Mouse (Mus musculus): Measurements from ENCODE around the gene Cyp2d10.

Gene Cyp2d10

DNA sequence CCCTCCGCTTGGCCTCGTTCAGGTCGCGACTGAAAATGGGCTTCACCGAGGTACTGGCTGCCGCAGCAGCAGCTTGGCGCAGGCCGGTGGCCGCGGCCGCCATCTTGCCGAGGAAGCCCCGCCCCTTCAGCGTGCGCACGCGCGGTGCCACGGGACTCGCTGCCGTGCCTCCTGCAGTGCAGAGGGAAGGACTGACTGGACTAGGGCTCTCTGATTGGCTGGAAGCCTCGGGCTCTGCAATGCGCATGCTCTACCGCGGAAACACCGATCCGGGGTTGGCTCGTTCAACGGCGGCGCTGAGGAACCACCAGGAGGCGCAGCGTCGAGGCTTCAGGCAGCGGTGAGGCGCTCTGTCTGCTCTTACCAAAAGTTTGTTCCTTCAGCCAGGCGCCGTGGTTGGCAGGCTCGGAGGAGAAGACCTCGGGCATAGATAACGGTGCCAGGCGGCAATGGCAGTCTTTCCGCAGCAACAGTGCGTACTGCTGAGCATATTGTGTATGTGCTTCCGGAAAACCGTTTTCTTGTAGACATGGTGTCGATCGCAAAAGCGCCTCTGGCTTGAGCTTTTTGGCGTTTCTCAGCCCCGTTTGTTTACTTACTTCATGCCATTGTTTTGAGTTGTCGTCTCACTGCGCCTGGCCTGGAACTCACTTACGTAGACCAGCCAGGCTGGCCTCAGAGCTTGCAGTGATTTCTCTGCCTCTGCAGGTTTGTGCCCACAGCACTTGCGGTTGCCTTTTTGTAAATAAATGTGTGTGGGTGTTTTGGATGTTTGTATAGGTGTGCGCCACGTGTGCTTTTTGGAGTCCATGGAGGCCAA, 52.7 kb downstream of the Cyp2d10 start, which contains the start of gene Ndufa6:
Ndufa6 (minus strand) TSS at position 197 of the 820 bp plus-strand sequence.
- peak; percentile 97 for DNase-seq

DNA sequence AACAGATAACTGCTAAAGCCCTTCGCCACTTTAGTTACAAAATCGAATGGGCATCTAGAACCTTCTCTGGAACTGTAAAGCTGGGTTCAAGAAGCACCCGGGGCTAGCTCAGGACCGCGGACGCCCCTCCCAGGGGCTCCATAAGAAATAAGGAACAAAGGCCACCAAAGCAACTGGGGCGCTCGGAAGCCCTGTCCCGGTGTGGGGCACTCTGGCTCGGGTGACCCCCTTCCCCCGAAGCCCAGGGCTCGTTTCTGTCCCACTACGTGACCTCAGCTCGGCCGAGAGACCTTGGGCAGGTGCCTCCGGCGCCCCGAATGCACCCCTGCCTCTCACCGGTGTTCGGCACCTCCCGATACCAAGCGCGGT, 53.3 kb downstream of the Cyp2d10 start:
- DNase-seq = no peak

DNA sequence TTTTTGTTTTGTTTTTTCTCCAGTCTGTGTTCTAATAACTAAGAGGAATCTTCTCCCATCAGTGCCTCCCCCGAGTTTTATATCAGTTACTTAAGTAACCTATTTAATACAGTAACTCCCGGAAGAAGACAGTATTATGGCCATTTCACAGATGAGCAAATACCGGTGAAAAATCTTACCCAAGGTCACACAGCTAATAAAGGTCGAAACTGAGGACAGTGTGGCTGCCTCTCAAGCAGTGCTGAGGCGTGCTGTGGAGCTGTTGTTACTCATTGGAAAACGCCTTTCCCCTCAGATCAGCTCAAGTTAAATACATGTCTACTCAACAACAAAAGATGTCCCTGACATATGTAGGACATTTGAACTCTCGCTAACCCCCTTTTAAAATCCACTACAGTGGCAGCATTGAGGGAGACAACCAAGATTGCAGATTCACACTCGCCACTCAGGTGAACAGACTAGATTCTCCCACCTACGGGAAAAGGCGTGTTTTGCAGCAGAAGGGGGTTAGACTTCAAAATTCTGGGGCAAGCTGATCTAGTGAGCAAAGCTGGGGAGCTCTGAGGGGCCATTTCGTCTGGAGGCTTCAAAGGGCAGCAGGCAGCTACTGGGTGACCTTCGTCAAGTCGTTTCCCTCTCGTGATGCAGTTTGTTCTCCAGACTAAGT, 53.8 kb downstream of the Cyp2d10 start:
- no peak for DNase-seq

All from cerebellum, adult 11 months (tissue).